Mouse (Mus musculus): ENCODE data around the gene Cers4. TPM values are rescaled to one million over a fixed set of nuclear protein-coding genes. Genes with fewer than 3 reads are reported as not detected.

Gene Cers4
- 10 to 100 TPM; 36.5 to 40.6 TPM for total RNA-seq (2021)
- long read RNA-seq, experiment 1, full-length matches to known transcripts, result 10 of 19 reads
- long read RNA-seq, experiment 1, partial matches to known transcripts, result 4 of 19 reads
- long read RNA-seq, experiment 1, other reads (novel, unspliced or antisense), result 5 of 19 reads
- long read RNA-seq, experiment 2, full-length matches to known transcripts, result 21 of 34 reads
- long read RNA-seq, experiment 2, partial matches to known transcripts, result 4 of 34 reads
- long read RNA-seq, experiment 2, other reads (novel, unspliced or antisense), result 9 of 34 reads

GRCm38 (mm10) chr8:4492851-4493685 is at the start of gene Cers4:
TSS of gene Cers4 (plus strand) at chr8:4493026.
- DNase-seq (ENCODE audit: low spot score in 2 of 2), result peak; percentile 26 to 78

- DNase-seq (ENCODE audit: low spot score in 2 of 2), result no peak
These were observed 34.7 kb upstream of the Cers4 start for GRCm38 (mm10) chr8:4458165-4458564.

DNA sequence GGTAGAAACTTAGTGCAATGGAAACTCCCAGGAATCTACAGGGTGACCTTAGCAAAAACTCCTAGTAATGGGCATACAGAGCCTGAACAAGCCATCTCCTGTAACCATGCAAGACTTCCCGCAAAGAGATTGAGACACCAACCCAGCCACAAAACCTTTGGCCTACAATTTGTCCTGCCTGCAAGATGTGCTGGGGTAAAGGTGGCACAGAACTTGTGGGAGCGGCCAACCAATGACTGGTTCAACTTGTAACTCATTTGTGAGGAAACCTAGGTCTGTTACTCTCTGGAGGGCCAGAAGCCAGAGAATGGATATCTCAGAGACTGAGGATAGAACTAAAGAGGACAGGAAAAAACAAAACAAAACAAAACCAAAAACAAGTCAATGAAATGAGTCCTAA is 29.8 kb upstream of the Cers4 start:
- DNase-seq (ENCODE audit: low spot score in 2 of 2), result no peak

DNA sequence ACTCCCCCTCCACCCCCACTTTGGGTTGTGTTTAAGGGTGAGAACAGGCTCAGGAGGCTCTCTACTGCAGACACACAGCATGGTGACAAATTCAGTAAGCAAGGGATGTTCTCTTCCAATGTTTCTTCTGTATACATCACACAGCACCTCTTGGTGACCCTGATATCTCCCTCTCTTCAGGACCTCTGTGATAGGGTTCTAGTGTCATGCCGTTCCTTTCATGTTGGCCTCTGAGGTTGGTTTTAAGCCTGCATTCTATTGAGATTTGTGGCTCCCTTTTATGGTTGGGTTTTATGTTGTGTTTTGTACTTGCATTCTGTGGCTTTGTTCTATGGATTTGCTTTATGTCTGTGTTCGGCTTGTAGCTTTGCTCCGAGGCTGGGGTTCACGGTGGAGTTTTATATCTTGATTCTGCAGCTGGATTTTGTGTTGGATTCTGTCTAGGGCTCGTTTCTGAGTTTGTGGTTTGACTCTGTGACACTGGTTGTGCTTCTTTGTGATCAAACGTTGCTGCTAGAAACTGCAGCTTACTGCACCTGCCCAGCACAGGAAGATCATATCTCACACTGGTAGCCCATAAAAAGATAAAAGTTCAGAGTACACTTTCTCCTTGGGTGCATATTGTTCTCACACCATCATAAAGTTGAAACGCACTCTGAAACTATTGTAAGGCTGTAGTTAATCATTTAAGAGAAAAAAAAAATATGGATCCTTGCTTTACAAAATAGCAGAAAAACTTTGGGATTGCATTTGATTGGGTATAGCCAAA is 18.2 kb upstream of the Cers4 start:
- DNase-seq (ENCODE audit: low spot score in 2 of 2), result no peak

GRCm38 (mm10) chr8:4481154-4481553 is 11.7 kb upstream of the Cers4 start:
- no peak for DNase-seq (ENCODE audit: low spot score in 2 of 2)

DNA sequence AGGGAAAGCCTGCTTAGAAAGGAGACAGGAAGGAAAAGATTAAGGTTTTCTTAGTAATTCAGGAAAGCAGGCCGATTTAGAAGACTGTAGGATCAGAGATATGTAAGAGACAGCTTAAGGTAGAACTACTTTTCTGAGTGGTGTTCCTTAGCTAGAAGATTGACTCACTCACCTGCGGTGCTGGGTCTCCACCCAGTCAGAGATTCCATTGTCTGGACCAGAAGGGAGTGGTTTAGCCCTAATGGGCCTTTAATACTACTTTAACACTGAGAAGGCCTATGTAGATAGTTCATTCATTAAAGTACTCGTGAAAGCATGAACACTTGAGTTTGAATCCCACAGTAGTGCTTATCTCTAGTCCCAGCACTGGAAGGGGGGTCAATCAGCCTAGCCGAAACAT is 11.2 kb upstream of the Cers4 start:
- DNase-seq (ENCODE audit: low spot score in 2 of 2), result no peak

GRCm38 (mm10) chr8:4482501-4482900 is 10.3 kb upstream of the Cers4 start:
- no peak for DNase-seq (ENCODE audit: low spot score in 2 of 2)

- no peak for DNase-seq (ENCODE audit: low spot score in 2 of 2)
These were observed 9.5 kb upstream of the Cers4 start for GRCm38 (mm10) chr8:4483330-4483729.

- DNase-seq (ENCODE audit: low spot score in 2 of 2), result peak; percentile 66 to 71
These were observed 1.0 kb downstream of the Cers4 start for GRCm38 (mm10) chr8:4493686-4494440.

DNA sequence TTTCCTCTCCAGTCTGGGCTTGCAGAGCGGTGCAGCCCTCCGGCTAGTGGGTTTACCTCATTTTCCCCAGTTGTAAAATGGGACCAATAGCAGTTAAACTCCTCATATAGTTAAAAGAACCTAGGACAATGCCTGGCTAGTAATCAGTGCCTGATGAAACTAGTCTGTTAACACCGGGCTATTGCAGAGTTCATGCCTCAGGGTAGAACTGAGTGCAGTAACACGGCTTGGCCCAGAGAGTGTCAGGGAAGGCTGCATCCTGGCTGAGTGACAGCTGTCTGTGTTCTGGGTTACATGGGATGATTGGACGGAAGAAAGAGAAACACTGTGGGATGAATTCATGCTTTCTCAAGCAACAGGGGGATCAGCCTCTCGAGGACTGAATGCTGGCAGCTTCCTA is 3.1 kb downstream of the Cers4 start:
- no peak for DNase-seq (ENCODE audit: low spot score in 2 of 2)

GRCm38 (mm10) chr8:4497610-4498009 is 4.8 kb downstream of the Cers4 start:
- DNase-seq (ENCODE audit: low spot score in 2 of 2), result no peak

GRCm38 (mm10) chr8:4505364-4505763 is 12.5 kb downstream of the Cers4 start:
- no peak for DNase-seq (ENCODE audit: low spot score in 2 of 2)

DNA sequence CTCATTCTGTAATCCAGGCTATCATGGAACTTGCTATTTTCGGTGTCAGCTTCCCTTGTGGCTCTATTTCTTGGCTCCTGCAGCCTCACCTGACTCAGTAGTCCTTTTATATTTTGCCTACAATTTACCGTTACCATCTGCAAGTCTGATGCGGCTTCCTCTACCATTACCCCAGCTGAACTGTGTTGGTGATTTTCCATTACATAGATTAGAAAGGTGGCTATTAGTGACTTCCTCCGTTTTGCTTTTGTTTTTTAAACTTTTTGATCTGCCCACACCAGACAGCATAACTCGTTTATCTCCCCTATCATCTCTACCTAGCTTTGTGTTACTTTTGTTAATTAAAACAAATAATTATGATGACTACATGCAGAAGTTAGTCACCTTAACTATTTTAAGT is 14.7 kb downstream of the Cers4 start:
- DNase-seq (ENCODE audit: low spot score in 2 of 2), result no peak

DNA sequence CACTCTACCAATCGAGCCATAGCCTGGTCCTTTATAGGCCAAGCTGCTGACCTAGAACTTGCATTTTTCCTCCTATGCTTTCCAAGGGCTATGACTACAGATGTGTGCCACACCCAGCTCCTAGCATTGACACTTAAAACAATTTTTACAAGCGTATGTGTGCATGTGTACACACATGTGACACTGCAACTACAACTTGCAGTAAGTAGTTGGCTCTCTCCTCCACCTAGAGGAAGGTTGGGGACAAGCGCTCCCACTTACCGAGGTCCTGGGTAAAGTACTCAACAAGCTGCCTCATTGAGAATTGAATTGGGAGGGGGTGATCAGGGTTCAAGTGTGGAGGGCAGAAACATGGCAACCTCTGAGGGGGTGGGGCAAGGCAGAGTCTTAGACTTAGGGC is 18.0 kb downstream of the Cers4 start:
- DNase-seq (ENCODE audit: low spot score in 2 of 2), result no peak

GRCm38 (mm10) chr8:4511429-4512115 is 18.7 kb downstream of the Cers4 start:
- DNase-seq (ENCODE audit: low spot score in 2 of 2), result peak in 1 of 2 experiments; percentile 74

DNA sequence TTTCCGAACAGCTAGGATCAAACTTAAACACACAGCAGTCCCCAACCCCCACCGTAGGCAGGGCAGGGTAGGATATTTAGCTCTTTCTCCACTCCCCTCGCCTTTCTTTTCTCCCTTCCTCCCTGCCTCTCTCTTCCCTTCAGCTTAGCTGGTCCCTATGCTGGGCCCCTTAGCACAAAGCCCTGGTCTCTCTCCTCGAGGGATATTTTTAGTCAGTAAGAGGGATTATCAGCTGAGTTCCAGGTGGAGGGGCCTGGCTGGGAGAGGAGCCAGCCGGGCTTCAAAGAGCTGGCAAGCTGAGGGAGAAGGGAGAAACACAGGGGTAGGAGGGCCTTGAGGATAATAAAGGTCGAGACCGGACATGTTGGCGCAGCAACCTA is 19.3 kb downstream of the Cers4 start:
- no peak for DNase-seq (ENCODE audit: low spot score in 2 of 2)

- DNase-seq (ENCODE audit: low spot score in 2 of 2), result peak in 1 of 2 experiments; percentile 61
These were observed 23.3 kb downstream of the Cers4 start for GRCm38 (mm10) chr8:4516162-4516561.

GRCm38 (mm10) chr8:4521472-4521871 is 28.6 kb downstream of the Cers4 start:
- DNase-seq (ENCODE audit: low spot score in 2 of 2), result no peak

GRCm38 (mm10) chr8:4523525-4523924 is 30.7 kb downstream of the Cers4 start:
- DNase-seq (ENCODE audit: low spot score in 2 of 2), result no peak

All from layer of hippocampus, postnatal 14 days (tissue).